Mouse (Mus musculus) layer of hippocampus, postnatal 10 days (tissue): Measurements from ENCODE around the gene C1rl. TPM values are rescaled to one million over a fixed set of nuclear protein-coding genes. Genes with fewer than 3 reads are reported as not detected.
"Not testable (repeated sequence)": the region's sequence is repeated elsewhere in the genome, so short reads cannot be mapped to it uniquely, and the experiment has no call there.

Source experiments
- DNase-seq, 2 experiments: peaks; one replicate each; pipeline ENCODE4 v3.0.0; 2021; ENCODE audit warnings: low spot score in 2 of 2
- total RNA-seq, 2 experiments: library from RNA; stranded (reverse); gene quantifications; 2 replicates each; pipeline ENCODE4 v1.2.3; 2021

The C1rl gene
- total RNA-seq, 2 experiments from 2014 or later = 0.25 to 0.34 TPM

GRCm38 (mm10) chr6:124471783-124472638 lies 20.9 kb upstream of the C1rl start:
- not testable (repeated sequence) for DNase-seq

- DNase-seq = peak; percentile 64 to 66
These were observed 20.1 kb upstream of the C1rl start for GRCm38 (mm10) chr6:124472801-124473200.

- no peak for DNase-seq
These were observed 18.3 kb upstream of the C1rl start for GRCm38 (mm10) chr6:124474621-124475020.

- not testable (repeated sequence) for DNase-seq
These were observed 17.4 kb upstream of the C1rl start for GRCm38 (mm10) chr6:124475335-124476075.

- DNase-seq = no peak
These were observed 16.7 kb upstream of the C1rl start for GRCm38 (mm10) chr6:124476216-124476615.

GRCm38 (mm10) chr6:124476796-124477195 lies 16.1 kb upstream of the C1rl start:
- no peak for DNase-seq

- DNase-seq = no peak
These were observed 15.7 kb upstream of the C1rl start for GRCm38 (mm10) chr6:124477221-124477655.

GRCm38 (mm10) chr6:124477922-124478651 lies 14.8 kb upstream of the C1rl start:
- DNase-seq = no peak

GRCm38 (mm10) chr6:124478874-124479572 lies 13.9 kb upstream of the C1rl start:
- DNase-seq = no peak

- no peak for DNase-seq
These were observed 13.4 kb upstream of the C1rl start for GRCm38 (mm10) chr6:124479573-124479930.

GRCm38 (mm10) chr6:124480295-124480694 lies 12.6 kb upstream of the C1rl start:
- no peak for DNase-seq

- DNase-seq = peak; percentile 70 to 73
These were observed 11.3 kb upstream of the C1rl start for GRCm38 (mm10) chr6:124481571-124481970.

- not testable (repeated sequence) for DNase-seq
These were observed 9.1 kb upstream of the C1rl start for GRCm38 (mm10) chr6:124483831-124484230.

GRCm38 (mm10) chr6:124484851-124485250 lies 8.1 kb upstream of the C1rl start:
- DNase-seq = no peak

GRCm38 (mm10) chr6:124485414-124486144 lies 7.3 kb upstream of the C1rl start:
- no peak for DNase-seq

- DNase-seq = no peak
These were observed 5.4 kb upstream of the C1rl start for GRCm38 (mm10) chr6:124487509-124487908.

GRCm38 (mm10) chr6:124488952-124489351 lies 4.0 kb upstream of the C1rl start:
- no peak for DNase-seq

GRCm38 (mm10) chr6:124491427-124491826 lies 1.5 kb upstream of the C1rl start:
- DNase-seq = no peak

- no peak for DNase-seq
These were observed 973 bp downstream of the C1rl start for GRCm38 (mm10) chr6:124493886-124494285.

GRCm38 (mm10) chr6:124496054-124496453 lies 3.1 kb downstream of the C1rl start:
- DNase-seq = no peak
